Mouse (Mus musculus) Patski (cell line): ENCODE results near the gene Setd1b. TPM values are rescaled to one million over a fixed set of nuclear protein-coding genes. Genes with fewer than 3 reads are reported as not detected.
A peak's percentile ranks its signal among the peaks of the same experiment; 100 is the strongest.

Experiments used
- ATAC-seq: fragments of 100-300 bp; one replicate; pipeline ENCODE4 v1.8.0; 2021
- CTCF ChIA-PET: fragments of 350-600 bp; sonication (Branson Sonifier 250); formaldehyde crosslinking; loops from one replicate; lab custom pipeline; 2022; ENCODE audit warnings: inconsistent platforms; lab: Charles Lee
- POLR2A ChIA-PET: fragments of 350-600 bp; sonication (Branson Sonifier 250); formaldehyde crosslinking; loops from one replicate; lab custom pipeline; 2022; ENCODE audit warnings: antibody characterized with exemption, inconsistent platforms; lab: Charles Lee
- DNase-seq: peaks from one replicate; pipeline ENCODE4 v3.0.0-alpha.2; 2011; ENCODE audit warnings: low read depth, low spot score
- H3K27me3 ChIP-seq: fragments of 371-371 bp; one replicate; pipeline ENCODE4 v1.5.1; 2021
- CTCF ChIP-seq: fragments of 100-300 bp; IDR thresholded peaks from one replicate; pipeline ENCODE4 v1.5.1; 2021
- in situ Hi-C: fragments of 300-500 bp; cut with MboI; formaldehyde crosslinking; loops from 3 replicates; pipeline ENCODE4 v1.11.1; 2018; ENCODE audit warnings: low pct_unique_long_range_greater_than_20kb, mixed read lengths
- polyA plus RNA-seq: library from polyadenylated mRNA; unstranded; gene quantifications from one replicate; pipeline ENCODE4 v1.2.3, GENCODE M21; 2021

Gene Setd1b
- polyA plus RNA-seq, 1 experiment from 2014 or later: 8.1 TPM

GRCm38 (mm10) chr5:123125638-123126406 lies 16.2 kb upstream of the Setd1b start:
- no peak for TF ChIP-seq CTCF
- DNase-seq (no peak), ATAC-seq (peak; percentile 60)
- POLR2A ChIA-PET: interaction anchor here (0.6 kb wide), 1 partner anchor 19 kb away, joined by 3 read pairs; no protein-coding TSS in a partner anchor
- no peaks in the 10 kb centered on the region for H3K27me3 ChIP-seq
- CTCF ChIA-PET: interaction anchor here (1.0 to 6.0 kb wide), 5 partner anchors 9 to 44 kb away, joined by 3 to 39 read pairs (median 5); partner anchors contain the start of gene Psmd9
- in situ Hi-C loops: loop anchor here (10.0 to 25.0 kb wide), 4 partner anchors 61 to 1386 kb away; partner anchors contain the start of genes Ppp1cc, Pptc7 and Tmem120b

- DNase-seq (no peak), ATAC-seq (no peak)
- ChIA-PET CTCF (interaction anchor here (1.1 to 6.0 kb wide), 4 partner anchors 22 to 38 kb away, joined by 3 to 39 read pairs (median 14); no protein-coding TSS in a partner anchor), POLR2A (interaction anchor here (0.7 kb wide), 1 partner anchor 18 kb away, joined by 3 read pairs; no protein-coding TSS in a partner anchor)
- in situ Hi-C loops: loop anchor here (10.0 to 25.0 kb wide), 4 partner anchors 62 to 1385 kb away; partner anchors contain the start of genes Ppp1cc, Pptc7 and Tmem120b
- TF ChIP-seq CTCF: no peak
- H3K27me3 ChIP-seq: no peaks in the 10 kb centered on the region
Observed at GRCm38 (mm10) chr5:123127031-123127430, 15.0 kb upstream of the Setd1b start.

GRCm38 (mm10) chr5:123128426-123129169 lies 13.4 kb upstream of the Setd1b start:
- no peak for TF ChIP-seq CTCF
- CTCF ChIA-PET: interaction anchor here (0.9 to 6.0 kb wide), 5 partner anchors 10 to 43 kb away, joined by 3 to 39 read pairs (median 5); no protein-coding TSS in a partner anchor
- DNase-seq (no peak), ATAC-seq (no peak)
- POLR2A ChIA-PET: interaction anchor here (1.3 kb wide), 1 partner anchor 20 kb away, joined by 3 read pairs; no protein-coding TSS in a partner anchor
- in situ Hi-C loops: loop anchor here (10.0 to 25.0 kb wide), 4 partner anchors 64 to 1384 kb away; partner anchors contain the start of genes Ppp1cc, Pptc7 and Tmem120b
- no peaks in the 10 kb centered on the region for H3K27me3 ChIP-seq

- DNase-seq: no peak
- no peaks in the 10 kb centered on the region for H3K27me3 ChIP-seq
- ChIA-PET CTCF (interaction anchor here (0.9 to 6.0 kb wide), 6 partner anchors 11 to 42 kb away, joined by 3 to 39 read pairs (median 4); no protein-coding TSS in a partner anchor), POLR2A (interaction anchor here (1.3 kb wide), 1 partner anchor 20 kb away, joined by 3 read pairs; no protein-coding TSS in a partner anchor)
- TF ChIP-seq CTCF: no peak
- no peak for ATAC-seq
- in situ Hi-C loops: loop anchor here (10.0 to 25.0 kb wide), 4 partner anchors 64 to 1383 kb away; partner anchors contain the start of genes Ppp1cc, Pptc7 and Tmem120b
Observed at GRCm38 (mm10) chr5:123129170-123129757, 12.7 kb upstream of the Setd1b start.

GRCm38 (mm10) chr5:123130030-123130813 lies 11.8 kb upstream of the Setd1b start:
- TF ChIP-seq CTCF: no peak
- DNase-seq (no peak), ATAC-seq (no peak)
- POLR2A ChIA-PET: interaction anchor here (1.0 kb wide), 1 partner anchor 19 kb away, joined by 3 read pairs; no protein-coding TSS in a partner anchor
- CTCF ChIA-PET: interaction anchor here (1.2 to 6.0 kb wide), 4 partner anchors 19 to 42 kb away, joined by 3 to 39 read pairs (median 14); no protein-coding TSS in a partner anchor
- no peaks in the 10 kb centered on the region for H3K27me3 ChIP-seq
- in situ Hi-C loops: loop anchor here (25.0 kb wide), 3 partner anchors 843 to 1382 kb away; partner anchors contain the start of genes Ppp1cc and Pptc7

- H3K27me3 ChIP-seq: no peaks in the 10 kb centered on the region
- ATAC-seq: no peak
- ChIA-PET POLR2A (no interaction called here), CTCF (interaction anchor here (6.2 to 7.7 kb wide), 2 partner anchors 18 to 25 kb away, joined by 69 to 173 read pairs; no protein-coding TSS in a partner anchor)
- no peak for DNase-seq
- TF ChIP-seq CTCF: no peak
- in situ Hi-C loops: loop anchor here (25.0 kb wide), 3 partner anchors 843 to 1382 kb away; partner anchors contain the start of genes Ppp1cc and Pptc7
Observed at GRCm38 (mm10) chr5:123130814-123131148, 11.2 kb upstream of the Setd1b start.

- no peaks in the 10 kb centered on the region for H3K27me3 ChIP-seq
- no peak for ATAC-seq
- no peak for DNase-seq
- TF ChIP-seq CTCF: no peak
- ChIA-PET CTCF (interaction anchor here (0.7 to 7.7 kb wide), 11 partner anchors 9 to 71 kb away, joined by 3 to 173 read pairs (median 3); partner anchors contain the start of genes Psmd9 and Setd1b), POLR2A (interaction anchor here (0.9 to 3.1 kb wide), 4 partner anchors 15 to 39 kb away, joined by 3 to 16 read pairs (median 8); no protein-coding TSS in a partner anchor)
- in situ Hi-C loops: loop anchor here (25.0 kb wide), 3 partner anchors 845 to 1380 kb away; partner anchors contain the start of genes Ppp1cc and Pptc7
Observed at GRCm38 (mm10) chr5:123132308-123133071, 9.5 kb upstream of the Setd1b start, which contains the start of gene Rhof. Gene Rhof (minus strand): TSS chr5:123132692.
